Mouse (Mus musculus) midbrain, embryonic 16.5 days (tissue): ENCODE measurements around the gene Calr4. TPM values are rescaled to one million over a fixed set of nuclear protein-coding genes. Genes with fewer than 3 reads are reported as not detected.

Experiments
- ATAC-seq: fragments of 200-750 bp; cut with Nextera tagmentation; 2 replicates; pipeline ENCODE4 v1.8.0; 2017; ENCODE audit warnings: moderate TSS enrichment
- H3K27ac ChIP-seq: fragments of 300-500 bp; sonication (generic); 2 replicates; pipeline ENCODE4 v1.5.1; 2014; ENCODE audit warnings: mild to moderate bottlenecking, low read length, mixed read lengths
- H3K27me3 ChIP-seq: fragments of 300-500 bp; sonication (generic); 2 replicates; pipeline ENCODE4 v1.6.1; 2014; ENCODE audit warnings: low read depth, low read length, mixed read lengths; ENCODE audit not compliant: control insufficient read depth, insufficient read depth
- H3K36me3 ChIP-seq: fragments of 300-500 bp; sonication (generic); 2 replicates; pipeline ENCODE4 v1.6.1; 2014; ENCODE audit warnings: mild to moderate bottlenecking, low read length, moderate library complexity, mixed read lengths; ENCODE audit not compliant: control insufficient read depth, insufficient read depth
- H3K4me1 ChIP-seq: fragments of 300-500 bp; sonication (generic); 2 replicates; pipeline ENCODE4 v1.6.1; 2014; ENCODE audit warnings: mild to moderate bottlenecking, low read length, mixed read lengths; ENCODE audit not compliant: control insufficient read depth, insufficient read depth
- H3K4me2 ChIP-seq: fragments of 300-500 bp; sonication (generic); 2 replicates; pipeline ENCODE4 v1.6.1; 2014; ENCODE audit warnings: mild to moderate bottlenecking, low read length, mixed read lengths
- H3K4me3 ChIP-seq: fragments of 300-500 bp; sonication (generic); 2 replicates; pipeline ENCODE4 v1.5.1; 2014; ENCODE audit warnings: low read depth, mild to moderate bottlenecking, low read length, moderate library complexity, mixed read lengths
- H3K9ac ChIP-seq: fragments of 300-500 bp; sonication (generic); 2 replicates; pipeline ENCODE4 v1.6.1; 2014; ENCODE audit warnings: low read depth, low read length, mixed read lengths
- H3K9me3 ChIP-seq: fragments of 300-500 bp; sonication (generic); replicated peaks from 2 replicates; pipeline ENCODE4 v1.6.1; 2014; ENCODE audit warnings: mild to moderate bottlenecking, low read length, mixed read lengths; ENCODE audit not compliant: control insufficient read depth, poor library complexity, severe bottlenecking
- WGBS: fragments of 180-500 bp; shearing (Covaris S2); extraction: QIAGEN DNeasy Blood & Tissue Kit; methylation state at CpG from one replicate; pipeline ENCODE4 v1.1.7; 2014; 5-methylcytosine and 5-hydroxymethylcytosine counted together
- polyA plus RNA-seq: library from polyadenylated mRNA; unstranded; fragments of >200 nt; fragmentation: Nextera tagmentation; extraction: Ambion mirVana; gene quantifications from 2 replicates; pipeline ENCODE4 v1.2.1, GENCODE M21; 2015

Calr4 gene
- polyA plus RNA-seq, 1 experiment from 2014 or later: 0.62 TPM

DNA sequence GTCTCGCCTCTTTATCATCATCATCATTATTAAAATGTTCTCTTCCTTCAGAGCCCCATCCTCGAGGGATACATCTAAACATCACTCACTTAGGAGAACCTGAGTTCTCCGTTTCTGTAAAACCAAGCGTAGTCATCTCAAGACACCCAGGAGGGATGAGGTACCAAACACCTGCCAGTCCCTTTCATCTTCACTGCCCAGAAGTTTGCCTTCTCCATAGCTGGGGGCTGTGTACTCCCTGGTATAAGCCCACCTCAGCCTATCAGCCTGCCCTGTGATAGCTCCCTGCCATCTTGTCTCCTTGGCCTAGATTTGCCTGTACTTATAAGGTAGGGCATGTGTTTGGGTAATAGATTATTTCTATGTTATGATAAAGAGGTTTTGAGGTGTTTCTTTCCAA, 46.9 kb downstream of the Calr4 start:
- peak overlapping the region; percentile 74 for H3K4me2 ChIP-seq
- H3K27ac ChIP-seq: no peak overlapping the region
- ATAC-seq: peak; percentile 26; the same call in 1 of the 2 replicates
- peak overlapping the region; percentile 84 for H3K4me3 ChIP-seq
- H3K9ac ChIP-seq: peak overlapping the region; percentile 77
- no peaks in the 10 kb centered on the region for H3K4me1 ChIP-seq
- WGBS: 7% methylated on average over 4 of the region's 4 CpGs
- H3K36me3 ChIP-seq: no peaks in the 10 kb centered on the region
- H3K9me3 ChIP-seq: no peaks in the 10 kb centered on the region
- no peaks in the 10 kb centered on the region for H3K27me3 ChIP-seq

DNA sequence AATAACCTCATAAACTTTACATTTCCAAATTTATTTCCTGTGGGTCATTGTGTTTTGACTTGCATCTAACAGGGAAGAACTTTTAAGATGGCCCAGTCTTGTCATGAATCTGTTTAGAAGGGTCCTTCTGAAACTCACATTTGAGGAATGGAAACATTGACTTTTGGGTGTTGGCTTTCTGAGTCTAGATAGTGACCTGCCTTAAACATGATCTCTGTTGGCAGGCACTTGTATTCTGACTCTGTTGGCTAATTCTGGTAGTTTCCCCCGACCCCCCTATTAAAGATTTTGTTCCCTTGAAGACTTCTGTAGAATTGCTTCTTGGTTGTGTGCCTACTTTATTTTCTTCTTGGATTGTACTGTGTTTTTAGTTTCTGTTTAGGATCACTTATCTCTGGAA, 47.7 kb downstream of the Calr4 start:
- Histone ChIP-seq H3K9me3 (no peaks in the 10 kb centered on the region), H3K9ac (no peak overlapping the region), H3K27ac (no peak overlapping the region), H3K36me3 (no peaks in the 10 kb centered on the region), H3K27me3 (no peaks in the 10 kb centered on the region), H3K4me3 (no peak overlapping the region), H3K4me2 (peak overlapping the region; percentile 28), H3K4me1 (no peaks in the 10 kb centered on the region)
- WGBS: 87% methylated on average over 1 of the region's 1 CpGs
- no peak for ATAC-seq

DNA sequence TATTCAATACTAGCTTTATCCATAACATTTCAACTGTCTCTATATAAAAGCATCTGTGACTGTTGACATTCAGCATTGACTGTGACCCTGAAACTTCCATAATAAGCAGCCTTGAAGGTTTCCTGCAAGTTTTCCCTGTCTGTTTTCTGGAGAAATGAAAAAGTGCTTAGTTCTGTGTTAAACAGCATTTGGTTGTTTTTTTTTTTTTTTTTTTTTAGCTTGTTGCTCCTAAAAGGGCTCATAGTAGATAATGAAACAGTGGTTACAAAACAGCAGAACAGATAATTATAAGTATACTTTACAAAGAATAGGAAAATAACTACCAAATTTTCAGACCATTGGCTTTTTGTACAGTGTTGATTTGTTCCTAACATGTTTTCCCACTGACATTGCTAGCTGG, 60.3 kb downstream of the Calr4 start:
- Histone ChIP-seq H3K4me1 (no peaks in the 10 kb centered on the region), H3K27me3 (no peaks in the 10 kb centered on the region), H3K4me2 (no peak overlapping the region), H3K9me3 (no peaks in the 10 kb centered on the region), H3K27ac (no peak overlapping the region), H3K36me3 (no peaks in the 10 kb centered on the region), H3K4me3 (no peak overlapping the region), H3K9ac (no peak overlapping the region)
- ATAC-seq: no peak

DNA sequence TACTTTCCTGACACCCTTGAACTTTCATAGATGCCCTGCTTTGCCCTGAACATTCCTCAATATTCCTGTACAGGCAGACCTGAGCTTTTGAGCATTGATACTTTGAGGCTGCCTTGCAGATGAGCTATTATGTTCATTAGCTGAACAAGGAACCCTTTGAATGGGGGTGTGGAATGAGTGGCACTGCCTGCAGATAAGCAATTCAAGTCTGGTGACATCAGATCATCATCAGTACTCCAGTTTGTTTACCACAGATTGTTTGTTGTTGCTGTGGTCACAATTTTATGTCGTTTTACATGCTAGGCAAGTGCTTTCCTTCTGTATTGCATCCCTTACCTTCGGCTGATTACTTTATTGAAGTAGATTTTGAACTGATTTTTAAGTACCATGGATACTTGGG, 62.2 kb downstream of the Calr4 start:
- H3K9ac ChIP-seq: no peak overlapping the region
- H3K27ac ChIP-seq: no peak overlapping the region
- WGBS: 77% methylated on average over 2 of the region's 2 CpGs
- no peaks in the 10 kb centered on the region for H3K4me1 ChIP-seq
- H3K4me2 ChIP-seq: no peak overlapping the region
- H3K27me3 ChIP-seq: no peaks in the 10 kb centered on the region
- no peaks in the 10 kb centered on the region for H3K9me3 ChIP-seq
- no peak for ATAC-seq
- H3K36me3 ChIP-seq: no peaks in the 10 kb centered on the region
- H3K4me3 ChIP-seq: no peak overlapping the region

DNA sequence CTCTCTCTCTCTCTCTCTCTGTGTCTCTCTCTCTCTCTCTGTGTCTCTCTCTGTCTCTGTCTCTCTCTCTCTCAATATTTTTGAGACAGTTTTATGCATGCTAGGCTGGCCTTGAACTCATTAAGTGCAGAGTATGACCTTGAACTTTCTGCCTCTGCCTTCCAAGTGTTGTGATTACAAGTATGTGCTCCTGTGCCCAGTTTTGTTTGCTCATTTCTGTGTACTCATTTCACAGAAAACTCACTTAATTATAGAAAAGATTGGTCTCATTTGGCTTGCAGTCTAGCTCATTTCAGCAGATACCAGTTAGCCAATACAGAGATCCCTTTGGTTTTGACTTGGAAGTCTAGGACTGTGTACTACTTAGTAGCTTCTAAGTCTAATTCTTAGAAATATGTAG, 64.9 kb downstream of the Calr4 start:
- H3K27ac ChIP-seq: no peak overlapping the region
- H3K4me1 ChIP-seq: no peaks in the 10 kb centered on the region
- ATAC-seq: no peak
- no peak overlapping the region for H3K4me3 ChIP-seq
- H3K4me2 ChIP-seq: no peak overlapping the region
- H3K27me3 ChIP-seq: no peaks in the 10 kb centered on the region
- H3K9me3 ChIP-seq: no peaks in the 10 kb centered on the region
- no peak overlapping the region for H3K9ac ChIP-seq
- no peaks in the 10 kb centered on the region for H3K36me3 ChIP-seq

Other genes starting within 250 kb of the Calr4 start
- 73.6 and 83.2 TPM in 2 replicates for gene Nrd1, start 233.8 kb upstream of the Calr4 start, polyA plus RNA-seq
- 73.2 and 77.3 TPM in 2 replicates for gene Osbpl9, start 32.2 kb upstream of the Calr4 start, polyA plus RNA-seq
- gene Eps15, start 45.8 kb downstream of the Calr4 start, polyA plus RNA-seq: 67.8 and 69.5 TPM in 2 replicates
- gene Ttc39a, start 172.1 kb downstream of the Calr4 start, polyA plus RNA-seq: 2.8 and 2.9 TPM in 2 replicates